Mouse (Mus musculus) liver, embryonic 14.5 days (tissue): ENCODE data around the gene Fbxl4.

ENCODE experiments used
- CTCF ChIP-seq: IDR thresholded peaks from 2 replicates; pipeline ENCODE4 v1.5.1; 2016; ENCODE audit warnings: antibody characterized with exemption, low read depth, control low read depth
- EP300 ChIP-seq: IDR thresholded peaks from 2 replicates; pipeline ENCODE4 v1.6.1; 2016; ENCODE audit warnings: antibody characterized with exemption, low read depth

DNA sequence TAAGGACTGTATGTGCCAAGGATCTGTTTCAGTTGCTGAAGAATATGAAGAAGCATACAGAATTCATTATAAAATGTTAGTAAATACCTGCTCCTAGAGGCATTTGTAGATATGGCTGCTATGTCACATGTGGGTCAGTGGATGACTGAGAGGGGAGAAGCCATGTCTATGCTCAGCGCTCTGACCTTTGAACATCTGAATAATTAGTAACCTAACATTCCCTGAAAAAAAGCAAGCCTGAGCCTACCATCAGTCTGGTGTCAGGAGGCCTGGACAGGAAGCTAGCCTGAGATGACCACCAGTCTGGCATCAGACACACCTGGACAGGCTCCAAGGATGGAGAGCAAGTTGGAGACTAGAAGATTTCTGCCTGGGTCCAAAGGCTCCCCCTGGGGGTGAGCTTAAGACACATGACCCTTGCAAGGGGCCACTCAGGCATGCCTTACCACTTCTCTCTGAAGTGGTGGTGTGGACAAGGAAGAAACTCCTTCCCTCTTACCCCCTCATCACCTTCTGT is 39.2 kb downstream of the Fbxl4 start:
- no peak for TF ChIP-seq CTCF
- no peak for TF ChIP-seq EP300
